Mouse (Mus musculus) right cerebral cortex, postnatal 36 days (tissue): Measurements from ENCODE around the gene Esyt2.
A peak's percentile ranks its signal among the peaks of the same experiment; 100 is the strongest.

Experiments
- DNase-seq, 2 experiments: peaks; one replicate each; pipeline ENCODE4 v3.0.0; 2022; ENCODE audit warnings: low spot score in 2 of 2, mixed read lengths in 1 of 2

Gene Esyt2

GRCm38 (mm10) chr12:116280149-116280652 is 795 bp upstream of the Esyt2 start:
- no peak for DNase-seq

GRCm38 (mm10) chr12:116281427-116282281 is 658 bp downstream of the Esyt2 start:
- DNase-seq, result peak; percentile 14 to 24

GRCm38 (mm10) chr12:116282856-116283255 is 1.9 kb downstream of the Esyt2 start:
- DNase-seq, result no peak

GRCm38 (mm10) chr12:116283511-116283910 is 2.5 kb downstream of the Esyt2 start:
- no peak for DNase-seq

- DNase-seq, result no peak
These were observed 12.2 kb downstream of the Esyt2 start for GRCm38 (mm10) chr12:116293185-116293584.

GRCm38 (mm10) chr12:116293599-116294292 is 12.8 kb downstream of the Esyt2 start:
- no peak for DNase-seq

DNA sequence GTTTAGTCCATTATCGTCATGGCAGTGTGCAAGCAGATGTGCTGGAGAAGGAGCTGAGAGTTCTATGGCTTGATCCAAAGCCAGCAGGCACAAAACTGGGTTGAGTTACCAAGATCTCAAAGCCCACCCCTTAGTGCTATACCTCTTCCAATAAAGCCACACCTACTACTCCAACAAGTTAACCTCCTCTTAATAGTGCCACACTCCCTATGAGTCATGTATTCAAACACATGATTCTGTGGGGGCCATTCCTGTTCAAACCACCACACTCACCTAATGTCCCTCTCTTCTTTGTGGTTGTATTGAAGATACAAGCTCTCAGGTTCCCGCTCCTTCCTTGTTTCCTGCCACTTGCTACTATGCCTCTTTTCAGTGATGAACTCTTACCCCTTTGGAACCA is 18.9 kb downstream of the Esyt2 start:
- DNase-seq, result no peak

GRCm38 (mm10) chr12:116302181-116302580 is 21.2 kb downstream of the Esyt2 start:
- DNase-seq, result no peak

GRCm38 (mm10) chr12:116306042-116306441 is 25.0 kb downstream of the Esyt2 start:
- DNase-seq, result no peak

DNA sequence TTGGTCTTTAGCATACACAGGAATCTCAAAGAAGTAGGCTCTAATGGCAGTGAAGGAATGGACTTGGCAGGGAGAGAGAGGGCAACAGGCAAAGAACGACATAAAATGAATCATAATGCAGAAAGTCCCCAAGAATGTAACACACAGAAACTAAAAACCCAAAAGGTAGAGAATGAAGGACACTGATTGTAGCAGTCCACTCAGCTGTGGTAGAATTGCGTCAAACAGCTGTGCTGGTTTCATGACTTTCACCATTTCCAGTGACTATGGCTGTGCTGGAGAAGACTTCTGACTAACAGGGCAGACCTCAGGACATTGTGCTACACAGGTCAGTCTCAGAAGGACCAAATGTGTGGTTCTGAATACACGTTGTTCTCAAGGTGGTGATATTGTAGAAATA is 26.9 kb downstream of the Esyt2 start:
- DNase-seq, result no peak

DNA sequence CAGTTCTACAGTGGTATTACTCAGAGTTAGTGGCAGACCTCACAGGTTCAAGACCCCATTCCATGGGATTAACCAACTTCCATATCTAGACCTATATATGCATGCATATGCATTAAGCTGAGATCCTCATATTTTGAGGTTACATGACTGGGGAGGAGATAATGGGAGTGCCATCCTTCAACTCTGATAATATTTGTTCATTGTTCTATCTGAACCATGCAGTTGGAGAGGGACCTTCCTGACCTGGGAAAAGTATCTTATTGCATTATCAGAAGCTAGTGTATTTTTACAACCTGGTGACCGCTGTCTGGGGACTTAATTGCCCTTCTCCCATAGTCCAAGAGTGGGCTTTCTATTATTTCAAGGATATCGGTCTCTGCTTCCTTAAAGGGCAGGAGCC is 27.6 kb downstream of the Esyt2 start:
- DNase-seq, result no peak

DNA sequence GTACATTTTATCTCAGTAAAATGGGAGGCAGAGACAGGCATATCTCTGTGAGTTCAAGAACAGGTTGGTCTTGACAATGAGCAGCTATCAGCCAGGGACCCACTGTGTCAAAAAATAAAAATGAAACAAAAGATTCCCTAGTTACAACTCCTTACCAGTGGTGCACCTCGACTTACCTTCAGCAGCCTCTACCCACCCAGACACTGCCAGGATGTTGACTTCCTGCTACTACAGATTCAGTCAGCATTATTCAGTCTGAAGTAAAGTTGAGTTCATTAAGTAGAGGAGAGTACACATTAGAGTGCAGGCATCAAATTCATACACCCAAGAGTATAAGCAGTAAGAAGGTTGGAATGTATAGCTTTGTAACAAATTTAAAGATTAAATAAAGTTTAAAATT is 32.8 kb downstream of the Esyt2 start:
- no peak for DNase-seq

DNA sequence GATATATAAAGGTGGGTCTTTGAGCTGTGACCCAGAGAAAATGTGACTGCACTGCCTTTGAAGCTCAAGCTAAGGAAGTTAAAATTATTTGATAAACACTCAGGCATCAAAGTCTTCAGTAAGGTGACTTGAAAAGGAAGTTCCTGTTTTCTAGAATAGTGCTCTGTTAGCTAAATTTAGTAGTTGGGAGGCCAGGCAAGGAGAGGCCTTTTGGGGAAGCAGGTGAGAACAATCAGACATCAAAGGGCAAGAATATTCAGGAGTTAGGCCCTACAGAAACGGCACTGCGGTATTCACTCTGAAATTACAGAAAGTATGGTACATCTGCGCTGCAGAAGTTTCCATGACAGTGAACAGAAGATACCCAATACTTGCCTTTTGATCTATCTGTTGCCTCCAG is 34.5 kb downstream of the Esyt2 start:
- DNase-seq, result no peak

- no peak for DNase-seq
These were observed 36.8 kb downstream of the Esyt2 start for GRCm38 (mm10) chr12:116317818-116318217.

DNA sequence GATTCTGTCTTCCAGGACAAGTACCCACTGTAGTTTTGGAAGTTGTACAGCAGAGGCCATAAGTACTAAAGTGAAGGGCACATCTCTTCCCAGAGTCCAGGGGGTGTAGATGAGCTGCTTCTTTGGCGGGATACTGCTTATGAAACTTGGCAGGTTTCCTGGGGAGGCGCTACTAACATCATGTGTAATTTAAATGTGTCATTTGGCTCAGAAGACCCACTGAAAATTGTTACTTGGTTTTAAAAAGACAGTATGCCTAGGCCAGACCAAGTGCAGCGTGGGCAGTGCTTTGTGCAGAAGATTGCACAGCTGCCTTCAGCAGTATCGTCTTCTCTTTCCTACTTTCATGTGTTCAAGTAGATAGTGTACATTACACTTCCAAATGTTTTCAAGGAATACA is 44.5 kb downstream of the Esyt2 start:
- DNase-seq, result peak; percentile 39 to 49

DNA sequence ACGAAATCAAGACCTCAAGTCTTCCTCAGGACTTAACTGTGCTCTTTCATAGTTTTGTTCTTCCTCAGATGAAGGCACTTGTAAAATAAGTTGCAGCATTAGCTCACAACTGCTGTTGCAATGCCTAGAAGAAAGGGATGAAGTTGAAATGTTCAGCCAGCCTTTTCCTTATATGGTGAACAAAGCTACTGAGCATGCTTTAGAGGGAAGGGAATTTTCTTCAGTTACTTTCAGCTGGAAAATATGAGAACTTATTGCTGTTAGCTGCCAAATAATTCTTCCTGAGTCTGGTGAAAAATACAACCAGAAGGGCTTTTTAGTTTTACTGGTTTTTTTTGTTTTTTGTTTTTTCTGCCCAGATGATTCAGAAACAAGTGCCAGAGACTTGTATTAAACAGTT is 45.2 kb downstream of the Esyt2 start:
- no peak for DNase-seq

- DNase-seq, result no peak
These were observed 53.3 kb downstream of the Esyt2 start for GRCm38 (mm10) chr12:116334253-116334652.

DNA sequence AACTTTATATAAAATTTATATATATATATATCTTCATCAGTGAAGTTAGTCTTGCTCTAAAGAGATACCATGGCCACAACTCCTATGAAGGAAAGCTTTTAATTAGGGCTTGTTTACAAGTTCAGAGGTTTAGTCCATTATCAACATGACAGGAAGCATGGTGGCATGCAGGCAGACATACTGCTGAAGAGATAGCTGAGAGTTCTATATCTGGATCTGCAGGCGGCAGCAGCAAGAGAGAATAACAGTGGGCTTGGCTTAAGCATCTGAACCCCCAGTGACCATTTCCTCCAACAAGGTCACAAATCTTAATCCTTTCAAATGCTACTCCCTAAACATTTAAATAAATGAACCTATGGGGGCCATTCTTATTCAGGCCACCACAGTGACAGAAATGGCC is 59.2 kb downstream of the Esyt2 start:
- DNase-seq, result no peak

DNA sequence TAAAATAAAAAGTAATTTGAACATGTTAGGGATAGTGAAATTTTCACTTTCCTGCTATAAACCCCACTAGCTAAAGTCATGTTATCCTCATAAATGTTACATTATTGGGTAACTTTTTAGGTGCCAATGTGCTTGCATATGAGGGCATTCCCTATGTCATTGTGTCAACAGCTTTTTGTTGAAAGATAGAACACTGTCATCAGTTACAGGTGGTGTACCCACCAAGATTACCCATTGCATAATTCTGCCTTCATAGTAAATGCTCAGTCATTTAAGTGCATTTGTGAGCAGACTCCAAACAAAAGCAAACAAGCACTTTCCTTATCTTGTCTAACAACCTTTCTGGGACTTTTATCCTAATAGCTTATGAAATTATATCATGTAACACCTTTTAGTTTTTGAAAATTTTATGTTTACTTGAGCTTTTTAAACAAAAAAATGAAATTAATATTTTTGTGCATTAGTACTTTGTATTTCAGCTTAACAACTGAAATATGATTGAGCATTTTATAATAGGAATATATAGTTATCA is 67.8 kb downstream of the Esyt2 start:
- no peak for DNase-seq

DNA sequence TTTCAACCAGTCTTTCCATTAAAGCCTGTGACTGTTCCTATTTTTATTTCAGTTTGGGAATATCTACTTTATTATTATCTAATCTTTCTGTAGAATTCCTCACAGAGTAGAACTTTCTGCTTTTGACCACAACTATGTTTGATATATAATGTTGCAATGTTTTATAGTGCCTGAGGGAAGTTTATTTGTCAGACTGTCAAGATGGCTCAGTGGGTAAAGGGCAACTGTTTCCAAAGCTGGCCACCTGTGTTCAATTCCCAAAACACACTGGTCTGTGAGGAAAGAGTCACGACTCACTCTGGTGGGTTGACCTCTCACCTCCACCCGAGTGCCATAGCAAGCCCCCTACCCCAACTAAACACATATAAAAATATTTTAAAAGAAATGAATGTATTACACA is 68.4 kb downstream of the Esyt2 start:
- DNase-seq, result no peak

DNA sequence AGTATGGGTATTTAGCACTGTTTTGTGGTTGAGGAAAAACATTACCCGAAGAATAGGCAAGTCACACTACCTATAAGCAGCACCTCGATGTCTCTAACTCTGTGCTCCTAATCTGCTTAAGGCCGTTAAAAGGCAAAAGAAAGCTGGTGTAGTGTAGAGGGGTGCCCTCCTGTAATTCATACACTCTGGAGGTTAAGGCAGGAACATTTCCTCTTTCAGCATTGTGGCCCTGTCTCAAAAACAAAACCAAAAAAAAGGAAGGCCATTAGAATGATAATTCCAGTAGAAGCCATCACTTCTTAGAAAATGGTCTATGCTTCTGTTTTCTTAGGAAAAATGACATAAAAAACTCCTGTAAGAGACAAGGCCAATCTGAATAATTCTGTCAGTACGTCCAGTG is 70.0 kb downstream of the Esyt2 start:
- no peak for DNase-seq

- DNase-seq, result no peak
These were observed 71.4 kb downstream of the Esyt2 start for GRCm38 (mm10) chr12:116352404-116352803.

GRCm38 (mm10) chr12:116354694-116355093 is 73.7 kb downstream of the Esyt2 start:
- no peak for DNase-seq
